Mouse (Mus musculus): ENCODE data around the gene Tiam2. TPM values are rescaled to one million over a fixed set of nuclear protein-coding genes. Genes with fewer than 3 reads are reported as not detected.

Gene Tiam2
- polyA plus RNA-seq, 2 experiments from 2014 or later = 0.79 to 1.3 TPM

DNA sequence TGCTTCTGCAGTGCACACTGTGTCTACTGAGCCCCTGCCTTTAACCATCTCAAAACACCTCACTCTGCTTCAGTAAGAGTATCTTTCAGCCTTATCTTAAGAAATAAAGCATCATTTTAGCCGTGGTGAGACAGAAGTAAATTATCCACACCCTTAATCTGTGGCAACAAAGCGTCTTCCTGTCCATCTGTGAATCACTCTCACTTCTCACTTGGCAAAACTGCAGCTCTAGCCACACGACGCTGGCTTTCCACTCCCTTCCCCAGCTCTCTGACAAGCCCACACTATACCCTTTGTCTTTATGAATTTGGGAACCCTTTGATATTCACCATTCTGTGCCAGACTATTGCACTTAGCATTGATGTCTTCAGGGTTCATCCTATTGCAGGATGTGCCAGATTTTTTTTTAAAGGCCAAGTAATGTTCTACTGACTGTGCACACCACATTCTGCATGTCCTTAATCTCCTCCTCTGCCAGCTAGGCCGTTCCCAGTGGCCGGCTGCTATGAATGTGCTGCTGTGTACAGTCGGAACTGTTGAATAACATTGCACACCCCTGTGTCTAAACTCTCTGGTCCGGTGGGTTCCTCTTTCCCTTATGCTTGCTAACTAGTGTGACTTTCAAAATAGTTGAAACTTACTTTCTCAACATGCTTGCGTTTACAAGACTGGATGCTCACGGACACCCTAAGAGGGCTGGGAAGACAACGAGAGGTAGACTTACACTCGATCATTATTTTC, 126.4 kb downstream of the Tiam2 start:
- ATAC-seq = no peak

GRCm38 (mm10) chr17:3453946-3454345, 127.6 kb downstream of the Tiam2 start:
- no peak for ATAC-seq

DNA sequence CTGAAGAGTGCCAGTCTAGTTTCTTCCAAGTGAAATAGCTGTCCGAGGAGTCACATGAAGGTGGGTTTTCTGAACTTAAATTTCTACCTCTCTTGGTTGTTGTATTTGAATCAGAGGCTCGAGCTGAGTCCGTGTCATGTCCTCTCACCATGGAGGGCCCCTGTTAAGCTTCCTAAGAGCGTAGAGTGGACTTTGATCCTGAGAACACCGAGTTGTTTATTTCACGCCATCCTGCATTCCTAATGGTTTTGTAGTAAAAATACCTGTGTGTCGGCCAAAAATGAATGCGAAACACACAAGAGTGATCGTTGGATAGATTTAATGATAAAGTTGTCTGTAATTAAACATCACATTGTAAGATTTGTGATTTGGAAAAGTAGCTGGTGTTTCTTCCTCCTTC, 128.5 kb downstream of the Tiam2 start:
- no peak for ATAC-seq

GRCm38 (mm10) chr17:3457914-3458681, 131.7 kb downstream of the Tiam2 start:
- ATAC-seq = no peak

DNA sequence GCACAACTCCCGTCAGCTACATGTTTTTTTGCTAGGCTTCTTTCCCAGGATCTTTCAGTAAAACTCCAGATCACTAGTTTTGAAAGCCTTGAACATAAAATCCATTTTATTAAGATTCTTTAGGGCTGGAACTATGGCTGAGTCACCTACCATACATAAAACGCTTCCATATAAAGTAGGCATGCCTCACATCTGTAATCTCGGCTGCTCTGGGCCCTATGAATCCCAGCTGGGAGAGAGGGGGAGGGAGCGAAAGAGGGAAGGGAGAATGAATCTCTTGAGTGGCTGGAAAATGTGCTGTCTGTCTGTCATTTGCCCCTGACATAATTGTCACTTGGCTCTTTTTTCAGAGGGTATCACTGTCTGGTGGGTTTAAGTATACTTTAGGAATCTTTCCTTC, 139.5 kb downstream of the Tiam2 start:
- ATAC-seq = no peak

GRCm38 (mm10) chr17:3466681-3467080, 140.3 kb downstream of the Tiam2 start:
- ATAC-seq = no peak

GRCm38 (mm10) chr17:3467636-3468324, 141.4 kb downstream of the Tiam2 start:
- ATAC-seq = no peak

GRCm38 (mm10) chr17:3472018-3472417, 145.6 kb downstream of the Tiam2 start:
- ATAC-seq = no peak

- no peak for ATAC-seq
Observed at GRCm38 (mm10) chr17:3476546-3476945, 150.2 kb downstream of the Tiam2 start.

DNA sequence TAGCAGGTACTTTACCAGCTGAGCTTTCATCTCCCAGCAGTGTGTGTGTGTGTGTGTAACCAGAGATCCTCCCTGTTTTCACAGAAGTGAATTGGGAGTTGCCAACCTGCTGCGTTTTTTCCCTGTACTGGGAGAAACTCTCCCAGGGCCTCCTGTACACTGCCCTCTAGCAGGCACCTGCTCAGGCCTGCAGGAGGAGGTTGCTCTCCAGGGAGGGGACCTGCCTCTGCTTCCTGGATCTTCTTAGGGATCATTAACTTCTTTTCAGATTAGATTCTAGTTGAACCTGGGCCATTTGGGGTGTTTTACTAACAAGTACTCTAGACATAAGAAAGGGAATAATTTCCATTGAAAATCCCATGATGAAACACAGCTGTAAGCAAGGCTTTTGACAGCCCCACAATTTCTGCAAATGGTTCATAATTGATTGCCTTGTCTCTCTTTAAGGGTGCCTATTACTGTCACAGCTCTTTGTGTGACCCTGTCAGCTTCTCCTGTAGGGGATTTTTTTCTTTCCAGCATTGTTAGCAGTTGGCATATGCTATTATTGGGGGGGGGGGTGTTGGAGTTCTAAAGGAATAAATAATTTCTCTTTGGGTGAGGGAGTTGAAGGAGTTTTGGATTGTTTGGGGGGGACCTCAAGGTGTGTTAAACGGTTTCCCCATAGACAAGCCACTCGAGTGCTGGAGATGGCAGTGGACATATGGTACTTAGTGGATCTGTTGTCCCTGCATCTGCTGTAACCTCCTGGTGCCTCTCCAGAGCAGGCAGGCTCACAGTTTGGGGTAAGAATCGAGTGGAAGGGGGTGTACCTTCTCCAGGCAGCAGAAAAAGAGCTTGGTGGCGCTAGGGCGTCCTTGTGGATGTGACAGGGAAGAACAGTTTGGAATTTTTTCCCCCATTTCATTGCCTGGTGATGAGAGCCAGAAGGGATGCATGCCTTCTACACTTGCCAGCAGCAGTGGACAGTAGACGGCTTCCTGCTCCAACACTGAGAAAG, 155.5 kb downstream of the Tiam2 start:
- ATAC-seq = no peak

GRCm38 (mm10) chr17:3483091-3483490, 156.7 kb downstream of the Tiam2 start:
- no peak for ATAC-seq

DNA sequence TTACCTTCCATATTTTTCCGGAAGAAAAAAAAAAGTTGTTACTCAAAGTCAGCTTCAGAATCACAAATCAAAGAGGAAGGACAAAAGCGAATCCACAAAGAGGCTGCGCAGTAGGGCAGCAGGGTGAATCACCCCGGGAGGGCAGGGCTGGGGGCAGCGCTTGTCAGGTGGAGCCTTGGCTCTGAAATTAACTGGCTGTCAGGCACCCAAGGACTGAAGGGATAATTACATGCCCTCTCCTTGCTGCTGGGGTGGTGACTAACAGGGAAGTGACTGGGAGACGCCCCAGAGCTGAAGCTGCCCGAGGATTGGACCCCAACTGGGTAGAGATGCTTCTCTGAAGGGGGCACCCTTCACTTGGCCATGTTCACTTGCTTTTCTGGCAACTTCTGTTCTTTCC, 159.5 kb downstream of the Tiam2 start:
- no peak for ATAC-seq

DNA sequence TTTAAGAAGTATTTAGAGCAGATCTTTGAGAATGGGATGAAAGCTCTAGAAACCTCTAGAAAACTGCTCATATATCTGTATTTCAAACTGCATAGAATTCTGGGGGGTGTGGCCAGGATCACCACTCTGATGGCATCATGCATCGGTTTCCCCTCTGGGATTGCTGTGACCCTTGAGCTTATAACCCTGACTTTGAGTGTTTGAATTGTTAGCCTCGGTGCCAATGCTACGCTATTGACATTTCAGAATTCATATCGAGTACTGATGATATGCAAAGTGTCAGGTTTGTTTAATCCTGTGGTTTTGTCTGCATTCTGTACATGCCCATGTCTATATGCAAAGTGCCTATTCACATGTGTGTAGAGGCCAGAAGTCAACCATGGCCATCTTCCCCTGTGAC, 160.8 kb downstream of the Tiam2 start:
- no peak for ATAC-seq

- no peak for ATAC-seq
Observed at GRCm38 (mm10) chr17:3487721-3488601, 161.6 kb downstream of the Tiam2 start.

- no peak for ATAC-seq
Observed at GRCm38 (mm10) chr17:3490216-3490895, 164.0 kb downstream of the Tiam2 start.

- ATAC-seq = no peak
Observed at GRCm38 (mm10) chr17:3491065-3491464, 164.7 kb downstream of the Tiam2 start.

GRCm38 (mm10) chr17:3491667-3492066, 165.3 kb downstream of the Tiam2 start:
- no peak for ATAC-seq

DNA sequence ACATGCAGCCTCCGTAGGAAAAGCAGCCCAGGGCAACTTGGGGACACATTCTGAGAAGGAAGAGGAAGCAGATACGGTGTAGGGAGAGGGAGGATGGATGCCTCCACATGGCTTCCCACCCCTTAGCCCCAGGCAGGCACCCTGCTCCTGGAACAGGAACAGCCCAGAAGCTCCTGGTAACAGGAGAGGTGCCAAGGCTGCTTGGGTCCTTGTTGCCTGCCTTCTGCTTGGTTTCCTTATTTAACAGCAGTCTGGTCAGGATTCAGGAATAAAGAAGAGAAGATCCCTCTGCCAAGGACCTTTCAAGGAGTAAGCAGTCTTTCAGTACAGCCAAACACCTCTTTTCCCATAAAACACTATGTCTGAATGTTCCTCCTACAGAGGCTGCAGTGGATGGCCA, 169.2 kb downstream of the Tiam2 start:
- no peak for ATAC-seq

DNA sequence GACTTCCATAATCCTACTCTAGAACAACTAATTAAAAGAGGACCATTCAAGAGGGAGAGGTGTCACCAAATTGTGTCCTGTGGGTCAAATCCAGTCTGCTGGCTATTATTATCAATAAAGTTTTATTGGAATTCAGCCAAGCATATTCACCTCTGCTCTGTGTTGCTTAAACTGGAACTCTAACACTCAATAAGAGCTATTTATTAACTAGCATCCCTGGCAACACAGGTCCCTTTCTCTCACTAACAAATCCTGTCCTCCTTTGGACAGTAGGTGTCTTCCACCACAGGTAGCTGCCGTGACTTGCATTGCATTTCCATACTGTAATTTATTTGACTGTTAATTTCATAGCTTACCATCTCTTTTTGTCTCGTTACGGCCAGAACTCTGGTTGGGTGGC, 169.7 kb downstream of the Tiam2 start:
- no peak for ATAC-seq

GRCm38 (mm10) chr17:3498086-3498485, 171.7 kb downstream of the Tiam2 start:
- no peak for ATAC-seq

DNA sequence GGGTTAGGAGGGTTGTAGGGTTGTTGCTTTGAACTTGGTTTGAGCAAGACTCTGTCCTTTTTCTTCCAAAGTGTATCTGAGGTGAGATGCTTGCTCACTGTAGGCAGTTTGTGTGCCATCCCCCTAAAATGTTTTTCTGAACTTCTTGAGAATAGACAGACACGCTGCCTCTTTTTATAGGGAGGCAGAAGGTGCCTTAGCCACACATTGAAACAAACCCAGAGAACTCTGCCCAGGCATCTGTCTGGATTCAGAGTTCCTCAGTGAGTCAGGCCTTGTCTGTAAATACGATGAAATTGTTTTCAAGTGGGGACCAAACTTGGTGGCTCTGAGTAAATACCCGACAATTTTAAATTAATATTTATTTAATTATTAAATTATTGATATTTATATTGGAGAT, 172.2 kb downstream of the Tiam2 start:
- ATAC-seq = no peak
